Mouse (Mus musculus): Measurements from ENCODE around the gene Myo1a. TPM values are rescaled to one million over a fixed set of nuclear protein-coding genes. Genes with fewer than 3 reads are reported as not detected.

Myo1a gene
- polyA plus RNA-seq, 1 experiment from 2014 or later, result 0.29 TPM

DNA sequence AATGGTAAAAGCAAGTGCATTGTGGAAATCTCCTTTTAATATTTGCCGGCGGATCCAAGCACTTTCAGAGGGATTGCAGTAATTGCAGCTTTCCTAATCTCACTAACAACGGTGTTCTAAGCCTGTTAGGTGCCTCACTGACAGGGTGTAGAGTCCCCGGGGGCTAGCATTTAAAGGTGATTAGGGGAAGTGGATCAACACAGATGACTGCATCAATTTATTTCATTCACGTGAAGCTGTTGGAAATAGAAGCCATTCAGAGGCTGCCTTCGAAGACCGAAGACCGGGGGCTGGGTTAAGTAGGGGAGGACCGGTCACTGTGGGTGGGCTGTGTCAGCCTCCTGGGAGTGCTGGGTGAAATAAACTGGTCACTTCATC, 26.0 kb downstream of the Myo1a start:
- no peak overlapping the region for H3K27ac ChIP-seq
- ATAC-seq (replicated peaks; ENCODE audit: insufficient number of reproducible peaks, insufficient read depth, low FRiP score, low read depth), result no peak
- H3K36me3 ChIP-seq, result no peaks in the 10 kb centered on the region
- peaks cover 6% of the 10 kb centered on the region for H3K27me3 ChIP-seq
- H3K4me3 ChIP-seq, result no peak overlapping the region
- no peak overlapping the region for H3K4me2 ChIP-seq
- WGBS, result 54% methylated on average over 9 of the region's 9 CpGs
- H3K4me1 ChIP-seq (replicated peaks), result no peaks in the 10 kb centered on the region
- no peaks in the 10 kb centered on the region for H3K9me3 ChIP-seq (replicated peaks)
- no peak overlapping the region for H3K9ac ChIP-seq

DNA sequence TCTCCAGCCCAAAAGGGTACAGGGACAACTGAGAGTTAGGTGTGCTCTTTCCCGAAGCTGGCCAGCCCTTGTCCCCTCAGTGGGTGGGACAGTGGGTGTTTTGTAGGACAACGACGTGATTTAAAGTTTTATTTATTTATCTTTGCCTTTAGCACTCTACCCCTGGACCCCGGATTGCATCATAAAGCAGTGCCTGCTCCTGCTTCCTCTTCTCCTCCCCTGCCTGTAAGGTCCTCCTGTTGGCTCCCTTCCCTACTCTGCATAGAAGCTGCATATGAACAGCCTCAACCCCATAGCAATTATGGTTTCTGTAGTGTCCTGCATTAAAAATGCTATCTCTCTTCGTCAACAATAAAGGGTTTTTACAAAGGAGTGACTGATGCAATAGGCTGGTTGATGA, 26.4 kb downstream of the Myo1a start:
- 24% methylated on average over 5 of the region's 5 CpGs for WGBS
- Histone ChIP-seq H3K27ac (no peak overlapping the region), H3K4me2 (no peak overlapping the region), H3K9me3 (replicated peaks) (no peaks in the 10 kb centered on the region), H3K4me1 (replicated peaks) (no peaks in the 10 kb centered on the region), H3K9ac (no peak overlapping the region), H3K36me3 (no peaks in the 10 kb centered on the region), H3K4me3 (no peak overlapping the region), H3K27me3 (peaks cover 5% of the 10 kb centered on the region)
- no peak for ATAC-seq (replicated peaks; ENCODE audit: insufficient number of reproducible peaks, insufficient read depth, low FRiP score, low read depth)

DNA sequence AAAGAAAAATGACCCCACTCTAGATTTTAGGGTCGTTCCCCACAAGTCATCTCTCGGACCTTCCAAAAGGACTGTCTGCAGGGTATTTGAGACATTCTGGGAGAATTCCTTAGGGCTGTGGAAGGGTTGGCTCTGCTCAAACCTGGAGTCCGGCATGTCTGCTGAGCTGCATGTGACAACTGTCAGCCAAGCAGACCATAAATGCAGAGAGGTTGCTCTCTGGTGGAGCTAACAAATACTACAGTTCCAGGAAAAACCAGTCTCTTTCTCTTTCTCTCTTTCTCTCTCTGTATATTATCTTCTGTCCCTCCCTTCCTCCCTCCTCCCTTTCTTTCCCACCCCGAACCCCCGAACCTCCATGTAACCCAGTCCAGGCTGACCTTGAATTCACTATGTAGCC, 29.5 kb downstream of the Myo1a start:
- no peak overlapping the region for H3K27ac ChIP-seq
- no peaks in the 10 kb centered on the region for H3K36me3 ChIP-seq
- 24% methylated on average over 5 of the region's 5 CpGs for WGBS
- H3K9ac ChIP-seq, result no peak overlapping the region
- no peak overlapping the region for H3K4me2 ChIP-seq
- no peak overlapping the region for H3K4me3 ChIP-seq
- ATAC-seq (replicated peaks; ENCODE audit: insufficient number of reproducible peaks, insufficient read depth, low FRiP score, low read depth), result no peak
- peaks cover 10% of the 10 kb centered on the region for H3K4me1 ChIP-seq (replicated peaks)
- H3K27me3 ChIP-seq, result no peaks in the 10 kb centered on the region; the same call in 1 of the 2 replicates
- no peaks in the 10 kb centered on the region for H3K9me3 ChIP-seq (replicated peaks)

DNA sequence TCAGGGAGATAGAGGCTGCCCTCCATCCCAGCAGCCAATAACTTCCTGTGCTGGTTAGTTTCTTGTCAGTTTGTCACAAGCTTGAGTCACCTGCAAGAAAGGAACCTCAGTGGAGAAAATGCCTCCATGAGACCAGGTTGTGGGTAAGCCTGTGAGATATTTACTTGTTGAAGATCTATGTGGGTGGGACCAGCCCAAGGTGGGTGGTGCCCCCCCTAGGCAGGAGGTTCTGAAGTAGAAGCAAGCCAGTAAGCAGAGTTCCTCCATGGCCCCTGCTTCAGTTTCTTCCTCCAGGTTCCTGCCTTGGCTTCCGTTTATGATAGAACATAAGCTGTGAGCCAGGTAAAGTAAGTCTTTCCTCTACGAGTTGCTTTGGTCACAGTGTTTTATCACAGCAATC, 31.3 kb downstream of the Myo1a start:
- Histone ChIP-seq H3K4me3 (no peak overlapping the region), H3K27ac (no peak overlapping the region), H3K27me3 (no peaks in the 10 kb centered on the region; the same call in 1 of the 2 replicates), H3K9me3 (replicated peaks) (no peaks in the 10 kb centered on the region), H3K9ac (no peak overlapping the region), H3K4me1 (replicated peaks) (peaks cover 20% of the 10 kb centered on the region), H3K36me3 (no peaks in the 10 kb centered on the region), H3K4me2 (no peak overlapping the region)
- ATAC-seq (replicated peaks; ENCODE audit: insufficient number of reproducible peaks, insufficient read depth, low FRiP score, low read depth), result no peak
- 65% methylated on average over 2 of the region's 2 CpGs for WGBS

DNA sequence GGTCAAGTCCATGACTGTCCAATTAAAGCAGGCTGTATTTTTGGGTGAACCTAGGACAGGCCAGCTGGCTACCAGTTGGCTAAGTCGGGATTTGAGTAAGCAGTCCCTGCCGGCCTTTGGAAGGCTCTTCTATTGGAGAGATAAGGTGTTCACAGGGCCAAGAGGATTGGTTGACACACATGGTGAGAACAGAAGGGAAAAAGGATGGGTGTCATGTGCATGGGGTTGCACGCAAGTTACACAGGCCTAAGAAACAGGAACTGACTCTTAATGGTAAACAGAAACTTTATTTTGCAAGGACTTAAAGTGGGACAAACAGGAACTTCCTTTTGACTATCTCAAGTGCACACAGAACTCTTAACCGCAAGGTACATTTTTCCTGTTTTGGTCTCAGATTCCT, 31.9 kb downstream of the Myo1a start:
- WGBS, result 44% methylated on average over 4 of the region's 4 CpGs
- no peak overlapping the region for H3K4me2 ChIP-seq
- H3K27ac ChIP-seq, result no peak overlapping the region
- no peaks in the 10 kb centered on the region for H3K27me3 ChIP-seq
- H3K4me1 ChIP-seq (replicated peaks), result peaks cover 20% of the 10 kb centered on the region
- H3K36me3 ChIP-seq, result peaks cover 5% of the 10 kb centered on the region
- H3K9me3 ChIP-seq (replicated peaks), result no peaks in the 10 kb centered on the region
- no peak overlapping the region for H3K9ac ChIP-seq
- no peak overlapping the region for H3K4me3 ChIP-seq
- no peak for ATAC-seq (replicated peaks; ENCODE audit: insufficient number of reproducible peaks, insufficient read depth, low FRiP score, low read depth)

DNA sequence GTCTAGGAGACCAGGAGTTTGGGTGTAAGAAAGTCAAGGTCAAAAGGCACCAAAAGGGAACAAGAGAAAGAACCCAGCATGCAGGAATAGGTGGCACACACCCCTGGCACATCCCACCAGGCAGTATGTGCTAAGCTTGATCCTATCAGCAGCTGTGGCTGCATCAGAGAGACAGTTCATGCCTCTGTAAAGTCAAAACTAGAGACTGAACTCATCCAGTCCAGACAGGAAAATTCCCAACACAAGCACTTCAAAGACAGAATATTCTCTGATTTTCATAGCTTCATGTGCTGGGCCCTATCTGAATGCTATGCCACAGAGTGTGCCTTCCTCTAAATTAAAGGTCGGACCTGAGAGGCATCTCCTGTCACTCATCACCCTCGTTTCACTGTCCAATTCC, 32.6 kb downstream of the Myo1a start:
- H3K4me3 ChIP-seq, result no peak overlapping the region
- no peak overlapping the region for H3K4me2 ChIP-seq
- H3K27me3 ChIP-seq, result no peaks in the 10 kb centered on the region
- WGBS, result 23% methylated on average over 2 of the region's 2 CpGs
- no peak overlapping the region for H3K9ac ChIP-seq
- no peak for ATAC-seq (replicated peaks; ENCODE audit: insufficient number of reproducible peaks, insufficient read depth, low FRiP score, low read depth)
- no peak overlapping the region for H3K27ac ChIP-seq
- no peaks in the 10 kb centered on the region for H3K9me3 ChIP-seq (replicated peaks)
- H3K36me3 ChIP-seq, result peaks cover 12% of the 10 kb centered on the region
- H3K4me1 ChIP-seq (replicated peaks), result peaks cover 20% of the 10 kb centered on the region

DNA sequence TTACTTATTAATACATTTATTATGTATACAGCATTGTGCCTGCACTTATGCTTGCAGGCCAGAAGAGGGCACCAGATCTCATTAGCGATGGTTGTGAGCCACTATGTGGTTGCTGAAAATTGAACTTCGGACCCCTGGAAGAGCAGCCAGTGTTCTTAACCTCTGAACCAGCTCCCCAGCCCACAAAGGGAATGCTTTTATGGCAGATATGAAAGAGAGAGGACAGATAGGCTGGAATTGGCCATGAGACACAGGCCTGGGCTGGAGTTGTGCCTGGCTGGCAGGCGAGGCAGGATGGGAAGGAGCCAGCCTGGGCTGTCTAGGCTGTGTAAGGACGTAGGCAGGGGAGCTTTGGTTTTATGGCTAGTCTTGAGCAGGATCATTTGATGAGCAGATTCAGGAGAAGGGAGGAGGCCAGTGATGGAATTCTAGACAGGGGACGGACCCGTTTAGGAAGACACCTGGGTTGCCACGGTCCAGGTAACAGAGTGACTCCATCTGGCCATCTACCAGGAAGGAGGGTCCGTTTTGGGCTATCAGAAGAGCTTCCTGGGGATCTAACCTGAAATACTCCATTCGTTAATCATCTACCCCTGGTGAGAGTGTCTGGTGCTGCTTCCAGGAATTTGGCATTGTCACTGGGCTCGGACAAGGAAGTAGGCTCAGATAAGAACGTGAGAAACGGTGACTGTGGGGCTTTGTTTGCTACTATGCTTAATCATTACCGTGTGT, 33.3 kb downstream of the Myo1a start:
- H3K27me3 ChIP-seq, result no peaks in the 10 kb centered on the region
- H3K4me3 ChIP-seq, result peak overlapping the region; percentile 93
- peaks cover 20% of the 10 kb centered on the region for H3K4me1 ChIP-seq (replicated peaks)
- peaks cover 19% of the 10 kb centered on the region for H3K36me3 ChIP-seq
- H3K9ac ChIP-seq, result no peak overlapping the region
- WGBS, result 36% methylated on average over 13 of the region's 13 CpGs
- ATAC-seq (replicated peaks; ENCODE audit: insufficient number of reproducible peaks, insufficient read depth, low FRiP score, low read depth), result no peak
- H3K27ac ChIP-seq, result 0 out of 2 replicates have a peak overlapping the region, but pooled peaks have one; percentile 32
- peak overlapping the region; percentile 66 for H3K4me2 ChIP-seq
- H3K9me3 ChIP-seq (replicated peaks), result no peaks in the 10 kb centered on the region

DNA sequence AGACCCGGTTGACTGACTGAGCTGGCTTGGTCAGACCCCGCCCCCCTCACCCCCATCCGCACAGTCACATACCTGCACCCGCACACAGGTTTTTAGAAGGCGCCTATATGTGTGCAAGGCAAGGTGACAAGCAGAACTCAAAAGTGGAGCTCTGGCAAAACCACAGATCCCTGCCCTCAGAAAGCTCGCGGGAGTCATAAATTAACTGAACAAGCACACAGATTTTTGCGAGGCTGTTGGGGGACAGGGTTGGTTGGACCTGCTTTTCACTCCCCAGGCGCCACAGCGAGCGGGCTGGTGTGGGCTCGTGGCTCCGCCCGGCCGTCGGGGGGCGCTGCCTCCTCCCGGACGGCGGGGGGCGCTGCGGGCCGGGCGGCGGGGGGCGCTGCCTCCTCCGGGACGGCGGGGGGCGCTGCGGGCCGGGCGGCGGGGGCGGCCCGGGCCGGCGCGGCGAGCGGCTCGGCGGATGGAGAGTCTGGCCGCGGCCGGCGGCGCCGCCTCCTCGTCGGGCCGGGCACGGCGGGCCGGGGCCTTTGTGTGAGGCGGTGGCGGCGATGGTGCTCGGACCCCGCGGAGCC, 34.2 kb downstream of the Myo1a start, which contains the start of gene Zbtb39:
Zbtb39 (plus strand) TSS at position 456 of the 578 bp plus-strand sequence.
- ATAC-seq (replicated peaks; ENCODE audit: insufficient number of reproducible peaks, insufficient read depth, low FRiP score, low read depth), result peak; percentile 84

DNA sequence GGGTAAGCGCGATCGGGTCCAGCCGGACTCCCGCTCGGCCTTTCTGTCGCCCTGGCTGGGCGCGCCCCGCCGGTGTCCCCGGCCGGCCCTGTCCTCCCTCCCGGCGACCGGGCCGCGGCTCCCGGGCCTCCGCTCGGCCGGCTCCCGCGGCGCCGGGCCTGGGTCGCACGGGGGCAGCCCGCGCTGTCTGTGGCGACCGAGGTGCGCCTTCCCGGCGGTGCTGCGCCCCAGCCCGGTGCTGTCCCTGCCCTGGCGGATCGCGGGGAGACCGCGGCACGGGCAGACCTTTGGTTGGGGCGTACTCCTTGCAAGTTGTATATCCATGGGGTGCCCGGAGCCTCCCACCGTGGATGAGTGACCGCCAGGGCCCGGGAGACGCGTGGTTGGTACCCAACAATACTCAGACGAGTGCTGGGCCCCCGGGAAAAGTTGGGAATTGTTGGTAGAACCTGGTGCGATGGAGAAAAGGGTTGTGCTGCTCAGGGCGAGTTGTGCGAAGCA, 34.7 kb downstream of the Myo1a start:
- WGBS, result under 1% methylated on average over 38 of the region's 55 CpGs
- peak overlapping the region; percentile 66 for H3K4me2 ChIP-seq
- no peaks in the 10 kb centered on the region for H3K9me3 ChIP-seq (replicated peaks)
- H3K36me3 ChIP-seq, result peaks cover 32% of the 10 kb centered on the region
- H3K4me1 ChIP-seq (replicated peaks), result peaks cover 20% of the 10 kb centered on the region
- H3K27me3 ChIP-seq, result no peaks in the 10 kb centered on the region
- peak overlapping the region; percentile 93 for H3K4me3 ChIP-seq
- peak; percentile 64 for ATAC-seq (replicated peaks; ENCODE audit: insufficient number of reproducible peaks, insufficient read depth, low FRiP score, low read depth)
- peak overlapping the region; percentile 80 for H3K27ac ChIP-seq
- peak overlapping the region; percentile 96 for H3K9ac ChIP-seq

More for the DNA sequence above, 34.2 kb downstream of the Myo1a start, which contains the start of gene Zbtb39:
- H3K36me3 ChIP-seq, result peaks cover 28% of the 10 kb centered on the region
- no peaks in the 10 kb centered on the region for H3K27me3 ChIP-seq
- H3K9me3 ChIP-seq (replicated peaks), result no peaks in the 10 kb centered on the region
- peak within 1 kb of the TSS; percentile 93 for H3K4me3 ChIP-seq
- WGBS, result under 1% methylated on average over 47 of the region's 61 CpGs
- H3K4me2 ChIP-seq, result peak within 1 kb of the TSS; percentile 66
- H3K9ac ChIP-seq, result peak within 1 kb of the TSS; percentile 96
- peaks cover 20% of the 10 kb centered on the region for H3K4me1 ChIP-seq (replicated peaks)
- peak within 1 kb of the TSS; percentile 80 for H3K27ac ChIP-seq

DNA sequence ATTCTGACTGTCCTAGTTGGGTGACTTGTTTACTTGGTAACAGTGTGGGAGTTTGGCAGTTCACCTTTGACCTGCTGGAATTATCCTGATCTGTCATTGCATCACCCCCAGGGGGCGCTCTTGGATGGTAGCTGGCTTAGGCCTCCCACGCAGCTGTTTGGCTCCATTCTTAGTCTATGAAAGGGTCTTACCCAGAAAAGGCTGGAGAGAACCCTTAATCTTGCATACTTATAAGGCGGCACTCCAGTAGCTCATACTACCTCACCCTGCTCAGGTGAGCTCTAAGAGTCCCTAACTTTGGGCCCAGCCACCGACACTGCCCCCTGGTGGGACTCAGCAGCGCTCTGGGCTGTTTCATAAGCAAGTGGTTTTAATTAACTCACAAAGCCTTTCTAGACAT, 39.7 kb downstream of the Myo1a start:
- Histone ChIP-seq H3K27ac (no peak overlapping the region), H3K9me3 (replicated peaks) (no peaks in the 10 kb centered on the region), H3K4me1 (replicated peaks) (peaks cover 21% of the 10 kb centered on the region), H3K36me3 (peaks cover 37% of the 10 kb centered on the region), H3K4me2 (no peak overlapping the region), H3K4me3 (no peak overlapping the region), H3K9ac (no peak overlapping the region), H3K27me3 (no peaks in the 10 kb centered on the region)
- WGBS, result 66% methylated on average over 5 of the region's 5 CpGs
- ATAC-seq (replicated peaks; ENCODE audit: insufficient number of reproducible peaks, insufficient read depth, low FRiP score, low read depth), result no peak

DNA sequence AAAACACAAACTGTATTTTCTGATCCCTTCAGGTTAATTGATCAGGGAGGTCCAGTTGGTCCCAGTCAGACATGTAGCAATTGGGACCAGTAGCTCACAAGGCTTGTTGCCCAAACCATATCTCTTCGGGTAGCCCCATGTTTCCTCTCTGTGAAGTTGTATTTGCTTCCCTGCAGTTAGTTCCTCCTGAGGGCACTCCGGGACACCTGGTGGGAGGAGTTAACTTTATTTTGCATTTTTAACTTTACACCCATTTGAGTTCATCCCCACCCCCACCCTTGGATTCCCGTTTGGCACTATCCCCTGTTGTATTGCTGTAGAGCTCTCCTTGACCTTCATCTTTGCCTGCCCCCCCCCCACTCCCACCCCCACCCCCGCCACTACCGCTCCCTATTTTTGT, 40.9 kb downstream of the Myo1a start:
- no peaks in the 10 kb centered on the region for H3K9me3 ChIP-seq (replicated peaks)
- no peak overlapping the region for H3K4me2 ChIP-seq
- H3K36me3 ChIP-seq, result peaks cover 37% of the 10 kb centered on the region
- no peaks in the 10 kb centered on the region for H3K27me3 ChIP-seq
- H3K9ac ChIP-seq, result no peak overlapping the region
- 71% methylated on average over 5 of the region's 5 CpGs for WGBS
- H3K4me1 ChIP-seq (replicated peaks), result peaks cover 17% of the 10 kb centered on the region
- H3K4me3 ChIP-seq, result no peak overlapping the region
- no peak overlapping the region for H3K27ac ChIP-seq
- no peak for ATAC-seq (replicated peaks; ENCODE audit: insufficient number of reproducible peaks, insufficient read depth, low FRiP score, low read depth)

Data from heart, embryonic 15.5 days (tissue).